18 mouse cellular contexts compared by ENCODE assay signal in genomic region chr5:106763283-106763682, GRCm38 (mm10).
DNase-seq lines count a peak whose midpoint lies in the region; ATAC-seq and TF ChIP-seq lines count a peak whose summit lies in the region.
"Had no signal": no experiment of that assay in that cellular context is flagged by ENCODE, and none has a peak within 500 bp of the region (broad histone marks: within the 10 kb centered on the region; RNA-seq: fewer than 3 reads in every experiment).

No protein-coding gene starts in this region.

- peaks cover 3% of the 10 kb centered on the region; the same call in 1 of the 2 replicates for H3K4me1 ChIP-seq in hindbrain, embryonic 13.5 days (replicated peaks)
- no peaks in the 10 kb centered on the region for H3K4me1 ChIP-seq in hindbrain, embryonic 11.5 days (replicated peaks; ENCODE audit: control insufficient read depth, insufficient read depth, low read length)
- no peaks in the 10 kb centered on the region for H3K4me1 ChIP-seq in lung, embryonic 14.5 days (ENCODE audit: insufficient read depth)
- no peaks in the 10 kb centered on the region for H3K4me1 ChIP-seq in lung, postnatal 0 days (ENCODE audit: insufficient read depth, low read depth, low read length)
- no peaks in the 10 kb centered on the region for H3K4me1 ChIP-seq in intestine, embryonic 16.5 days (ENCODE audit: control insufficient read depth, insufficient read depth, low read length)
- peaks cover 10% of the 10 kb centered on the region for H3K4me1 ChIP-seq in neural tube, embryonic 13.5 days (replicated peaks)
- H3K4me1 ChIP-seq: heart, embryonic 15.5 days had no signal

- no peak overlapping the region for H3K4me3 ChIP-seq in hindbrain, embryonic 13.5 days
- H3K4me3 ChIP-seq in hindbrain, embryonic 11.5 days (ENCODE audit: low read depth, low read length): no peak overlapping the region
- no peak overlapping the region for H3K4me3 ChIP-seq in lung, embryonic 14.5 days (ENCODE audit: low read depth, low read length)
- no peak overlapping the region for H3K4me3 ChIP-seq in lung, postnatal 0 days (ENCODE audit: low read depth, low read length)
- H3K4me3 ChIP-seq in intestine, embryonic 16.5 days (ENCODE audit: low read length): no peak overlapping the region
- no peak overlapping the region for H3K4me3 ChIP-seq in neural tube, embryonic 13.5 days
- H3K4me3 ChIP-seq: heart, adult 2 months; heart, embryonic 15.5 days; megakaryocyte, embryonic 14.5 days had no signal

- WGBS in hindbrain, embryonic 13.5 days: 56% methylated on average over 3 of the region's 3 CpGs
- WGBS in hindbrain, embryonic 11.5 days: 57% methylated on average over 3 of the region's 3 CpGs
- WGBS in lung, embryonic 14.5 days: 23% methylated on average over 3 of the region's 3 CpGs
- 36% methylated on average over 3 of the region's 3 CpGs for WGBS in lung, postnatal 0 days
- 22% methylated on average over 3 of the region's 3 CpGs for WGBS in intestine, embryonic 16.5 days
- WGBS in neural tube, embryonic 13.5 days: 47% methylated on average over 3 of the region's 3 CpGs

- H3K27ac ChIP-seq in hindbrain, embryonic 13.5 days: no peak overlapping the region
- no peak overlapping the region; the same call in 1 of the 2 replicates for H3K27ac ChIP-seq in hindbrain, embryonic 11.5 days (ENCODE audit: low read depth, low read length)
- no peak overlapping the region for H3K27ac ChIP-seq in lung, embryonic 14.5 days (ENCODE audit: low read depth)
- no peak overlapping the region for H3K27ac ChIP-seq in lung, postnatal 0 days (ENCODE audit: low read length)
- H3K27ac ChIP-seq in intestine, embryonic 16.5 days (ENCODE audit: low read length): no peak overlapping the region
- peak overlapping the region; percentile 14; the same call in 1 of the 2 replicates for H3K27ac ChIP-seq in neural tube, embryonic 13.5 days (replicated peaks)
- H3K27ac ChIP-seq: heart, adult 2 months; heart, embryonic 15.5 days; stomach, postnatal 0 days had no signal

- H3K36me3 ChIP-seq in hindbrain, embryonic 13.5 days: no peaks in the 10 kb centered on the region
- no peaks in the 10 kb centered on the region for H3K36me3 ChIP-seq in hindbrain, embryonic 11.5 days (ENCODE audit: control insufficient read depth, insufficient read depth, low read length)
- H3K36me3 ChIP-seq in lung, embryonic 14.5 days (ENCODE audit: insufficient read depth): no peaks in the 10 kb centered on the region
- H3K36me3 ChIP-seq in lung, postnatal 0 days (ENCODE audit: insufficient read depth, low read length): no peaks in the 10 kb centered on the region
- H3K36me3 ChIP-seq in intestine, embryonic 16.5 days (ENCODE audit: control insufficient read depth, insufficient read depth, low read length): no peaks in the 10 kb centered on the region
- H3K36me3 ChIP-seq in neural tube, embryonic 13.5 days: no peaks in the 10 kb centered on the region
- H3K36me3 ChIP-seq: heart, embryonic 15.5 days had no signal

- no peak overlapping the region for H3K4me2 ChIP-seq in hindbrain, embryonic 13.5 days
- no peak overlapping the region for H3K4me2 ChIP-seq in hindbrain, embryonic 11.5 days (replicated peaks; ENCODE audit: low read depth, low read length)
- H3K4me2 ChIP-seq in lung, embryonic 14.5 days: no peak overlapping the region
- H3K4me2 ChIP-seq in lung, postnatal 0 days (replicated peaks; ENCODE audit: low read depth, low read length): no peak overlapping the region
- no peak overlapping the region for H3K4me2 ChIP-seq in intestine, embryonic 16.5 days (ENCODE audit: low read depth, low read length)
- no peak overlapping the region for H3K4me2 ChIP-seq in neural tube, embryonic 13.5 days
- H3K4me2 ChIP-seq: heart, embryonic 15.5 days had no signal

- DNase-seq in hindbrain, embryonic 11.5 days (ENCODE audit: low spot score): no peak
- DNase-seq in lung, embryonic 14.5 days: peak; percentile 12
- DNase-seq in lung, postnatal 0 days (ENCODE audit: low spot score): no peak
- DNase-seq: B cell, adult 2 months; cerebellum, adult 2 months; cerebellum, postnatal 36 days; gastrocnemius, postnatal 14 days; heart, adult 2 months; heart, postnatal 4 days; kidney, adult 18-20 months; liver, postnatal 0 days had no signal

- peaks cover 9% of the 10 kb centered on the region for H3K27me3 ChIP-seq in hindbrain, embryonic 13.5 days
- H3K27me3 ChIP-seq in hindbrain, embryonic 11.5 days (ENCODE audit: control insufficient read depth, insufficient read depth, low read length): peaks cover 3% of the 10 kb centered on the region; the same call in 1 of the 2 replicates
- H3K27me3 ChIP-seq in lung, embryonic 14.5 days (ENCODE audit: insufficient read depth, low read length): peaks cover 3% of the 10 kb centered on the region
- no peaks in the 10 kb centered on the region for H3K27me3 ChIP-seq in lung, postnatal 0 days (replicated peaks; ENCODE audit: insufficient read depth, low read length)
- H3K27me3 ChIP-seq in intestine, embryonic 16.5 days (replicated peaks; ENCODE audit: control insufficient read depth, insufficient read depth, low read length): no peaks in the 10 kb centered on the region; the same call in 1 of the 2 replicates
- peaks cover 10% of the 10 kb centered on the region for H3K27me3 ChIP-seq in neural tube, embryonic 13.5 days

- no peak for TF ChIP-seq EP300 in lung, postnatal 0 days (IDR thresholded peaks at IDR 0.05)

- H3K9ac ChIP-seq in hindbrain, embryonic 13.5 days: no peak overlapping the region
- no peak overlapping the region for H3K9ac ChIP-seq in hindbrain, embryonic 11.5 days (ENCODE audit: low read depth, low read length)
- H3K9ac ChIP-seq in lung, embryonic 14.5 days: no peak overlapping the region
- H3K9ac ChIP-seq in lung, postnatal 0 days (replicated peaks; ENCODE audit: low read depth): no peak overlapping the region
- H3K9ac ChIP-seq in intestine, embryonic 16.5 days (ENCODE audit: low read depth, low read length): no peak overlapping the region
- H3K9ac ChIP-seq in neural tube, embryonic 13.5 days: no peak overlapping the region
- H3K9ac ChIP-seq: heart, embryonic 15.5 days; liver, postnatal 0 days had no signal

- TF ChIP-seq CTCF in lung, embryonic 14.5 days (IDR thresholded peaks at IDR 0.05; ENCODE audit: low read depth): no peak
- no peak for TF ChIP-seq CTCF in lung, postnatal 0 days (IDR thresholded peaks at IDR 0.05)

- H3K9me3 ChIP-seq in hindbrain, embryonic 13.5 days: no peaks in the 10 kb centered on the region
- H3K9me3 ChIP-seq in hindbrain, embryonic 11.5 days (ENCODE audit: control insufficient read depth, low read length): no peaks in the 10 kb centered on the region
- no peaks in the 10 kb centered on the region for H3K9me3 ChIP-seq in lung, embryonic 14.5 days (ENCODE audit: low read depth, low read length)
- no peaks in the 10 kb centered on the region for H3K9me3 ChIP-seq in lung, postnatal 0 days (ENCODE audit: low read length)
- H3K9me3 ChIP-seq in intestine, embryonic 16.5 days (ENCODE audit: control insufficient read depth, low read length): no peaks in the 10 kb centered on the region
- no peaks in the 10 kb centered on the region for H3K9me3 ChIP-seq in neural tube, embryonic 13.5 days
- H3K9me3 ChIP-seq: heart, embryonic 15.5 days; megakaryocyte, embryonic 14.5 days had no signal

- ATAC-seq in hindbrain, embryonic 13.5 days (ENCODE audit: low FRiP score): peak; percentile 71
- no peak for ATAC-seq in hindbrain, embryonic 11.5 days (ENCODE audit: low FRiP score)
- ATAC-seq in lung, embryonic 14.5 days (ENCODE audit: insufficient read depth): no peak
- no peak for ATAC-seq in lung, postnatal 0 days
- peak; percentile 52; the same call in 1 of the 2 replicates for ATAC-seq in intestine, embryonic 16.5 days
- peak; percentile 65; the same call in 1 of the 2 replicates for ATAC-seq in neural tube, embryonic 13.5 days (ENCODE audit: low read depth)
- ATAC-seq in CD4-positive, CD25-positive, alpha-beta regulatory T cell, adult 4 months: no peak
- ATAC-seq: liver, postnatal 0 days had no signal

Comparison
In these comparisons a context has a peak if more than half of its experiments do, and no peak if none do; other contexts are left out.
1. ATAC-seq: peak in hindbrain, embryonic 13.5 days (single experiment), intestine, embryonic 16.5 days (single experiment) and neural tube, embryonic 13.5 days (single experiment); none in hindbrain, embryonic 11.5 days (single experiment), lung, embryonic 14.5 days (single experiment), lung, postnatal 0 days (single experiment) and CD4-positive, CD25-positive, alpha-beta regulatory T cell, adult 4 months (single experiment).